Comparison of ENCODE assay signal across 9 mouse cellular contexts in the genomic region with DNA sequence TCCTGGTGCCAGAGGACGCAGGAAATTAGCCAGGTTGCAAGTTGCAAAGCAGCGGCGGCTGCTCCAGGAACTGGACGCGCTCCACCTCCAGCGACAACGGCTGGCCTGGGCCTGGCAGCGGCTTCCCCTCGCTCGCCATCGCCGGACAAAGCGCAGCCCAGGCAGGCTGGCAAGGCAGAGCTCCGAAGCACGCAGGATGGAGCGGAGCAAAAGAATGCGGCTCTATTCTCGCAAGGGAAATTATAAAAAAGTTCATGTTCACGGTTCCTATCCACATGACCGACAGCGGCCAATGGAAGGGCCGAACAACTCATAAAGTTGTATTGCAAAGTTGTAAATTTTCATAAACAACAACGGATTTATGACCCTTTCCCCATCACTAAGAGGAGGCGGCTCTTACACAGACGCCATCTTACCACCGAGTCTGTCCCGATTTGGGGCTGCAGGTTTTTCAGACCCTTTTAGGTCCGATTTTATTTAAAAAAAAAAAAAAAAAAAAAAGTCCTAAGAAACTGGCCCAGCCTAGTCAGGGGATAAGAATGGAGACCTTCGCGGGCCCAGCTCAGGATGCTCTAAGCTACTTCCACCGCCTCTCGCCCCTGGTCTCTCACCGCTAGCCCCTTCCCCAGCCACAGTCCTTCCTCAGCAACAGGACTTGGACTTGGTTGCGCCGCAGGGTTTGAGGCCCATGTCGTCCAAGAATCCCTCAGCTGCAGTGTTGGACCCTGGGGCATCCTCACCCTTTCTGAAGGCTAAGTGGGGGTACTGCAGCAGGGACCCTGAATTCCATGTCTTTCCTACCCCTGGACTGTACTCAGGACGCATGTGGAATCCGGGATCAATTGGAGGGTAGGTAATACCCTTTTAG. TPM values are rescaled to one million over a fixed set of nuclear protein-coding genes. Genes with fewer than 3 reads are reported as not detected.
DNase-seq lines count a peak whose midpoint lies in the region; ATAC-seq and TF ChIP-seq lines count a peak whose summit lies in the region.
"Had no signal": no experiment of that assay in that cellular context is flagged by ENCODE, and none has a peak within 500 bp of the region (broad histone marks: within the 10 kb centered on the region; RNA-seq: fewer than 3 reads in every experiment).

A gene (minus strand): TSS at position 218 of the 868 bp plus-strand sequence.
A gene (minus strand): TSS at position 221 of the 868 bp plus-strand sequence.

- H3K36me3 ChIP-seq in heart, embryonic 10.5 days, result no peaks in the 10 kb centered on the region
- no peaks in the 10 kb centered on the region for H3K36me3 ChIP-seq in embryonic facial prominence, embryonic 10.5 days (replicated peaks)
- H3K36me3 ChIP-seq in intestine, postnatal 0 days (ENCODE audit: control insufficient read depth, insufficient read depth), result no peaks in the 10 kb centered on the region
- no peaks in the 10 kb centered on the region for H3K36me3 ChIP-seq in lung, embryonic 14.5 days (ENCODE audit: insufficient read depth)
- H3K36me3 ChIP-seq: G1E had no signal

- no peaks in the 10 kb centered on the region for H3K9me3 ChIP-seq in heart, embryonic 10.5 days
- no peaks in the 10 kb centered on the region for H3K9me3 ChIP-seq in embryonic facial prominence, embryonic 10.5 days
- no peaks in the 10 kb centered on the region for H3K9me3 ChIP-seq in intestine, postnatal 0 days (ENCODE audit: control insufficient read depth)
- no peaks in the 10 kb centered on the region for H3K9me3 ChIP-seq in lung, embryonic 14.5 days (ENCODE audit: low read depth, low read length)

- peak; percentile 77 for DNase-seq in heart, embryonic 10.5 days (ENCODE audit: low spot score)
- DNase-seq in heart, adult 9 months (ENCODE audit: low spot score in 2 of 2), result no peak
- DNase-seq in embryonic facial prominence, embryonic 10.5 days (ENCODE audit: low spot score), result no peak
- DNase-seq in lung, embryonic 14.5 days, result peak; percentile 80
- peak; percentile 78 to 83 for DNase-seq in urinary bladder, postnatal 36 days (ENCODE audit: low spot score in 2 of 2)
- DNase-seq in Muller cell, postnatal 12 days (ENCODE audit: inconsistent ontology term), result no peak

- no peak for TF ChIP-seq CTCF in intestine, postnatal 0 days (IDR thresholded peaks at IDR 0.05; ENCODE audit: low read depth)
- TF ChIP-seq CTCF in lung, embryonic 14.5 days (IDR thresholded peaks at IDR 0.05; ENCODE audit: low read depth), result no peak

- H3K4me2 ChIP-seq in intestine, postnatal 0 days (replicated peaks; ENCODE audit: low read depth), result peak within 1 kb of the TSS; percentile 66
- H3K4me2 ChIP-seq in lung, embryonic 14.5 days, result peak within 1 kb of the TSS; percentile 87

- ATAC-seq in intestine, postnatal 0 days, result peak; percentile 16; the same call in 1 of the 2 replicates
- ATAC-seq in lung, embryonic 14.5 days (ENCODE audit: insufficient read depth), result peak; percentile 21; the same call in 1 of the 2 replicates
- ATAC-seq in erythroid progenitor cell, adult 5-6 weeks (replicated peaks; ENCODE audit: low FRiP score, poor library complexity, severe bottlenecking), result no peak

- H3K27me3 ChIP-seq in heart, embryonic 10.5 days (ENCODE audit: insufficient read depth, poor library complexity, severe bottlenecking), result peaks cover 100% of the 10 kb centered on the region
- peaks cover 100% of the 10 kb centered on the region for H3K27me3 ChIP-seq in embryonic facial prominence, embryonic 10.5 days (replicated peaks; ENCODE audit: low read depth, poor library complexity, severe bottlenecking)
- H3K27me3 ChIP-seq in intestine, postnatal 0 days (replicated peaks; ENCODE audit: control insufficient read depth, insufficient read depth, low read length), result peaks cover 95% of the 10 kb centered on the region
- peaks cover 98% of the 10 kb centered on the region for H3K27me3 ChIP-seq in lung, embryonic 14.5 days (ENCODE audit: insufficient read depth, low read length)

- no peak within 1 kb of the TSS for H3K27ac ChIP-seq in heart, embryonic 10.5 days
- H3K27ac ChIP-seq in embryonic facial prominence, embryonic 10.5 days (replicated peaks), result no peak within 1 kb of the TSS
- peak within 1 kb of the TSS; percentile 69 for H3K27ac ChIP-seq in intestine, postnatal 0 days (ENCODE audit: low read depth, low read length)
- peak within 1 kb of the TSS; percentile 85; the same call in 1 of the 2 replicates for H3K27ac ChIP-seq in lung, embryonic 14.5 days (ENCODE audit: low read depth)

- peaks cover 37% of the 10 kb centered on the region for H3K4me1 ChIP-seq in heart, embryonic 10.5 days
- peaks cover 22% of the 10 kb centered on the region for H3K4me1 ChIP-seq in embryonic facial prominence, embryonic 10.5 days
- no peaks in the 10 kb centered on the region for H3K4me1 ChIP-seq in intestine, postnatal 0 days (replicated peaks; ENCODE audit: control insufficient read depth, insufficient read depth, low read length)
- H3K4me1 ChIP-seq in lung, embryonic 14.5 days (ENCODE audit: insufficient read depth), result 0 out of 2 replicates have a peak, but pooled peaks cover 3% of the 10 kb centered on the region

- 2% methylated on average over 38 of the region's 38 CpGs for WGBS in heart, embryonic 10.5 days
- WGBS in embryonic facial prominence, embryonic 10.5 days, result 2% methylated on average over 38 of the region's 38 CpGs
- WGBS in intestine, postnatal 0 days, result 14% methylated on average over 38 of the region's 38 CpGs
- WGBS in lung, embryonic 14.5 days, result 9% methylated on average over 38 of the region's 38 CpGs

- H3K4me3 ChIP-seq in heart, embryonic 10.5 days, result peak within 1 kb of the TSS; percentile 45
- H3K4me3 ChIP-seq in embryonic facial prominence, embryonic 10.5 days, result peak within 1 kb of the TSS; percentile 9; the same call in 1 of the 2 replicates
- peak within 1 kb of the TSS; percentile 52 for H3K4me3 ChIP-seq in intestine, postnatal 0 days (ENCODE audit: low read depth, low read length)
- H3K4me3 ChIP-seq in lung, embryonic 14.5 days (ENCODE audit: low read depth, low read length), result peak within 1 kb of the TSS; percentile 43

- peak within 1 kb of the TSS; percentile 54 for H3K9ac ChIP-seq in intestine, postnatal 0 days (ENCODE audit: low read depth, low read length)
- H3K9ac ChIP-seq in lung, embryonic 14.5 days, result peak within 1 kb of the TSS; percentile 40

RNA-seq across cellular contexts. Expression of the first gene that starts in this region (rescaled TPM):
- polyA plus RNA-seq in heart, embryonic 10.5 days (2016; fragmentation: Nextera tagmentation; extraction: Ambion mirVana), result 0.57 and 3.7 TPM in 2 replicates
- polyA plus RNA-seq in embryonic facial prominence, embryonic 10.5 days (2016; fragmentation: Nextera tagmentation; extraction: Ambion mirVana), result 0.66 and 2.2 TPM in 2 replicates
- polyA plus RNA-seq in intestine, postnatal 0 days (2015; fragmentation: Nextera tagmentation; extraction: Ambion mirVana), result 3.4 and 3.6 TPM in 2 replicates
- polyA plus RNA-seq in lung, embryonic 14.5 days (2014; fragmentation: Nextera tagmentation; extraction: Ambion mirVana), result 10.3 and 11.3 TPM in 2 replicates
- not detected in 2 replicates for total RNA-seq in erythroid progenitor cell, adult 5-6 weeks (2015; ENCODE audit: low replicate concordance)
- 0.45 TPM in 1 of 2 replicates, not detected in the other for total RNA-seq in erythroid progenitor cell, adult 5-6 weeks (2017; ENCODE audit: low replicate concordance)
- polyA plus RNA-seq: G1E had no signal

RNA-seq across cellular contexts. Expression of the second gene that starts in this region (rescaled TPM):
- polyA plus RNA-seq in heart, embryonic 10.5 days (2016; fragmentation: Nextera tagmentation; extraction: Ambion mirVana), result not detected in 2 replicates
- polyA plus RNA-seq in embryonic facial prominence, embryonic 10.5 days (2016; fragmentation: Nextera tagmentation; extraction: Ambion mirVana), result not detected in 2 replicates
- polyA plus RNA-seq in intestine, postnatal 0 days (2015; fragmentation: Nextera tagmentation; extraction: Ambion mirVana), result not detected in 2 replicates
- not detected in 2 replicates for polyA plus RNA-seq in lung, embryonic 14.5 days (2014; fragmentation: Nextera tagmentation; extraction: Ambion mirVana)
- not detected in 2 replicates for total RNA-seq in erythroid progenitor cell, adult 5-6 weeks (2015; ENCODE audit: low replicate concordance)
- not detected in 2 replicates for total RNA-seq in erythroid progenitor cell, adult 5-6 weeks (2017; ENCODE audit: low replicate concordance)
- total RNA-seq: G1E had no signal
- polyA plus RNA-seq: G1E had no signal

Comparison
In these comparisons a context has a peak if more than half of its experiments do, and no peak if none do; other contexts are left out.
1. DNase-seq: peak in heart, embryonic 10.5 days (single experiment), lung, embryonic 14.5 days (single experiment) and urinary bladder, postnatal 36 days (2 of 2); none in heart, adult 9 months (0 of 2), embryonic facial prominence, embryonic 10.5 days (single experiment) and Muller cell, postnatal 12 days (single experiment).
2. H3K27ac ChIP-seq: peak in intestine, postnatal 0 days (single experiment) and lung, embryonic 14.5 days (single experiment); none in heart, embryonic 10.5 days (single experiment) and embryonic facial prominence, embryonic 10.5 days (single experiment).
3. Peak in every context shown above with its lines, with median percentiles within 50 percentile points of each other: H3K4me3 ChIP-seq.